Mouse (Mus musculus): ENCODE measurements at regions not wholly inside any gene's neighbourhood (a gene's known extent, or its start where the extent isn't known, plus 50 kb on each side); places are given as distances from the start of the nearest gene placed in this dataset.

DNA sequence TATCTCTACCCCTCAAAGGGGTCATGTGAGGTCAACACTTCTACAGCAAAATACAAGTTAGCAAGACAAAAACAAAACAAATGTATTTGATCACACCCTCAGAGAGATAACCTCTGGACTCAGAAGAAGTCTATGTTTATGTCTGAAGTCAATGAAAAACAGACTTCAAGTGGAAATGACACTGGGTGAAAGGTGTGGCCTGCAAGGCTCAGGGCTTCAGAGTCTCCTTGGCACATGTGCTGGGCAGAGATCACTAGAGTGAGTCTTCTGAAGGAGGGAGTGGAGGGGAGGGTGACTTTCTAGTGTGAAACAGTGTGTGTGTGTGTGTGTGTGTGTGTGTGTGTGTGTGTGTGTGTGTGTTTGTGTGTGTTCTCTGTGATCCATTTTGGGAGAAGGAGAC is 68.2 kb downstream of the Il12a start:
- no peak for DNase-seq

DNA sequence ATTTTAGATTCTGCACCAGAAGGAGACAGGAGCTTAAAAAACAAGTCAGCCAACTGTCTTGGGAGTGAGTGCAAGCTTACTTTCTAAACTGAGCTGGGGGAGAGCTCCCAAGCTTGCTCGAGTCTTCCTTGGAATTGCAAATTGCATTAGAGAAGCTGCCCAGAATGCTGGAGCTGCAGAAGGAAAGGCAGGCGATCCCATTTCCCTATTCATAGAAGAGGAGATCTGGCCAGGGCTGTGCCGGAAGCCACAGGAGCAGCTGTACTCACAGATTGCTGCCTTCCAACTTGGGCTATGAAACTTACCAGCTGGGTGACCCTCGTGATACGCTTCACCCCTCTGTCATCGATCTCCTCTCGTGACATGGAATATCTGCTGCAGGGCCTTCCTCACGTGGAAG is 68.9 kb downstream of the Il12a start:
- DNase-seq, result no peak

DNA sequence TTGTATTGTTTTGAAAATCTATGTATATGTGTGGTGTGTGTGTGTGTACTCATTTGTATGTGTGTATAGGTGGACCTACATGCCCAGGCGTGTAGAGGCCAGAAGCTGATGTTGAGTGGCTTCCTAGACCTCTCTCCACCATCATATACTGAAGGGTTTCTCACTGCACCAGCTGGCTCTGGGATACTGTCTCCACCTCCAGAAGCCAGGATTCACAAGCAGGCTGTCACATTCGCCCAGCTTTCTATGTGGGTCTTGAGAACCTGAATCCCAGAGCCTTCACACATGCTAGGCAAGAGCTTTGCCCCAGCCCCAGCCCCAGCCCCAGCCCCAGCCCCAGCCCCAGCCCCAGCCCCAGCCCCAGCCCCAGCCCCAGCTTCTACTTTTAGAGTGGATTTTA is 70.4 kb downstream of the Il12a start:
- no peak for DNase-seq

- DNase-seq, result no peak
Measured at GRCm38 (mm10) chr3:68761242-68761625, 70.8 kb downstream of the Il12a start.

GRCm38 (mm10) chr3:68761626-68762331 is 71.3 kb downstream of the Il12a start:
- peak in 1 of 2 experiments; percentile 32 for DNase-seq

GRCm38 (mm10) chr3:68762988-68763387 is 72.5 kb downstream of the Il12a start:
- no peak for DNase-seq

DNA sequence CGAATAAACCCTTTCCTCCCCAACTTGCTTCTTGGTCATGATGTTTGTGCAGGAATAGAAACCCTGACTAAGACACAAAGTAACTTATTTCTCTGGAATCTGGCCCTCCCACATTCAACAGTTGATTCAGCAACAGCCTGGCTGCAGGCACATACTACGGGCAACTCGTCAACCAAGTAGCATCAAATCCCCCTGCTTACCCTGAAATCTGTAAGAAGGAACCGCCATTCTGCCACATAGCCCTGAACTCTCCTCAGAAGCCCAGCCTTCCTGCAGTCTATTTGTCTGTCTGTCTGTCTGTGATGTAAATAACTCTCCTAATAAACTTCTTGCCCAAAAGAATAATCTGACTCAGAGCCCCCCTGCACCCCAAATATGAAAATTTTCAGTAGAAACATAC is 73.9 kb downstream of the Il12a start:
- no peak for DNase-seq

DNA sequence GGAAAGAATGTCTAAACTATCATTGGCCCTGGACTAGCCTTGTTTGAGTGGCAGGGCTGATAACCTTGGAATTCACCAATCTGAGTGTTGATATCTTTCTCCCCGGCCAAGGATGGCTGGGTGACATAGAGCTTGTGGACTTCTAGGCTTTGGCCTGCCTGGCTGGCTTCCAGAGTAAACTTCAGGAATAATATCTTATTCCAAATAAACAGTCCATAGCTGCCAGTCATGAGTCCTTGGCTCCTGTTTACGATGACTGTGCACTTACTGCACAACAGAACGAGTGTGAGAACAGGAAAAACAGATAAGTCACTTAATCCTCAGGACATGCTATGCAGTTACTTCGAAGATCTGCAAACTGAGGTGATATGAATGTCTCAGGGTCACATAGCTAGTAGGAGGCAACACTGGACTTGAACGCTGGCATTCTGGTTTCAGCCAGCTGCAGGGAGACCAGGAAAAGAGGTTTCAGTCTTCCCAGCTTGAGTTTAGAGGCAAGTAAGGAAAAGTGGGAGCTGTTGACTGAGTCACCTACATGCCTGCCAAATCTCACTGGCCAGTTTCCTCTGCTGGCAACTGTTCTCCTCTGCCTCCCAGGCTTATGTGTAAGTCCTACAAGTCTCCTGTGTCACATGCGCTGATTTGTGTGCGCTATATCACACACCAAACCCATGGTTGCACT is 74.6 kb downstream of the Il12a start:
- no peak for DNase-seq

DNA sequence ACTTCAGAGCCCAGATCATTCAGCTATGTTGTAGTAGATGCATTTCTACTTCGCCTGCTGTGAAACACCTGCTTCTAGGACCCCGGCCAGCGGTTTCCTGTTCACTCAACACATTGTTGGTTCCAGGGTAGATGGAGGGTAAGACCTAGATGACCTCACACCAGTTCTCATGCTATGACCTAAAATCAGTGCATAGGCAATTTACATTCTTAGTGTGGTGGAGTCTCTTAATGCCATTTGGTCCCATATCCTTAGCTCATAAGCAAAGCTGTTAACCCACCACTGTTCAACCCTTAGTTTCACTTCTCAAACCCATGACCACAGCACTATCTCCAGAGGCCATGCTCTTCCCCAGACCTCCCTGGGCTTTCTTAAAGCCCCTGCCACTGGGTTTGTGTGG is 81.1 kb downstream of the Il12a start:
- no peak for DNase-seq

DNA sequence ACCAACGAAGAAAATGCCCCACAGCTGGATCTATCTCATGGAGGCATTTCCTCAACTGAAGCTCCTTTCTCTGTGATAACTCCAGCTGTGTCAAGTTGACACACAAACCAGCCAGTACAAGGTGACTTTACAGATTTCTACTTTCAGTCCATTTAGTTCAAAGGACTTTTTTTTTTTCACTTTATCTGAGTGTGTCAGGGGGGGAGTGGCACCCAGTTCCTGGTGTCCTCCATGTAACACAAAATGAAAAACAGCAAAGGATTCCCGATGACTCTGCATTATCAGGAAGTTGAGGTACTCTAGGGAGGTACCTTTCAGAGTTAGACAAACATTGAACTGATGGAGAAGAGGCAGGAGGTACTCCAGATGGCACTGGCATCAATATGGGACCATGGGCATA is 87.4 kb downstream of the Il12a start:
- no peak for DNase-seq

DNA sequence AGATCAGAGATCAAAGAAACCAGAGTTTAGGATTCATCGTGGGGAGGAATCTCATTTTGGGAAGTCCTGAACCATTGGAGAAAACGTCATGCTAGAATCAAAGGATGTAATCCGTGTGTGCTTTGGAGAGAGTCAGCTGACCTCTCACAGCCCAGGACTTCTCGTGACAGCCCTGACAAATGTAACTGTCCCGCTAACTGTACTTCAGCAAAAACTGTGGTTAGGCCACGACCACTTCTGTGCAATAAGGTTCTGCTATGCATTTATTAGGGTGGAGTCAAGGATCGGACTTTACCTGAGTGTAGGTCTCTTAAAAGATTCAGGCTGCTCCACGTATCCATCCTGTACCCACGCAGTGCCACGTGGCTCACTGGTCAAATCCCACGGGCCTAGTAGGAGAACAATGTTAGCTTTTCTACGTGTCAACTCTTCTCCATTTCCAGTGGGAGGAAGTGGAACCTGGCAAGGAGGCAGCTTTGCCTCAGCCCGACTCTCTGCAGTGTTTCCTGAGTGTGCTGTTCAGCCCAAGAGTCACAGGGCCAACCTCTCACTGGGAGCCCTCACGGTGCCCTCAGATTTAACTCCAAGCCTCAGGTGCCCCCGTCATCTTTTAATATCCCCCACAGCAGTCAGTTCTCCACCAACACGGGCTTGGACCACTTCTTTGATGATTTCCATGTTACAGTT is 88.1 kb downstream of the Il12a start:
- no peak for DNase-seq

- DNase-seq, result no peak
Measured at GRCm38 (mm10) chr3:68780843-68781242, 88.5 kb upstream of the 1110032F04Rik start.

DNA sequence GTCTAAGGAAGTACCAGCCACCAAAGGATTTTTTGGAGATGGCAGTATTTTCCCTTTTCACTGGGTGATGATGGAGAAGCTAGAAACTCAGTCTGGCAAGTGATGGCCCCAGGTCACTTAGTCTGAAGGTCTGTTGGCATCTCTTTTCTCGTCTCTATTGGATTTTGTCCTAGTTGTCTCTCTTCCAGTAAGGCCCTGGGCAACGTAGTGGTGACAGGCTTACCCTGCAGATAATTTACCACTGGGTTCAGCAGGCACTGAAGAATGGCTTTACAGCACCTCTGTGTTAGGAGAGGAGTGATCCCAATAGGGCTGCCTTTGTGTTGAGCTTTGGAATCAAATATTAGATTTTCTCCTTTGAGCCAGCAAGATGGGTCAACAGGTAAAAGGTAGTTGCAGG is 87.9 kb upstream of the 1110032F04Rik start:
- no peak for DNase-seq

GRCm38 (mm10) chr3:68782363-68782762 is 87.0 kb upstream of the 1110032F04Rik start:
- no peak for DNase-seq

GRCm38 (mm10) chr3:68783666-68784416 is 85.5 kb upstream of the 1110032F04Rik start:
- peak in 1 of 2 experiments; percentile 48 for DNase-seq

GRCm38 (mm10) chr3:68786771-68787170 is 82.6 kb upstream of the 1110032F04Rik start:
- peak in 1 of 2 experiments; percentile 29 for DNase-seq

- DNase-seq, result peak; percentile 44 to 53
Measured at GRCm38 (mm10) chr3:68787385-68788175, 81.8 kb upstream of the 1110032F04Rik start.

DNA sequence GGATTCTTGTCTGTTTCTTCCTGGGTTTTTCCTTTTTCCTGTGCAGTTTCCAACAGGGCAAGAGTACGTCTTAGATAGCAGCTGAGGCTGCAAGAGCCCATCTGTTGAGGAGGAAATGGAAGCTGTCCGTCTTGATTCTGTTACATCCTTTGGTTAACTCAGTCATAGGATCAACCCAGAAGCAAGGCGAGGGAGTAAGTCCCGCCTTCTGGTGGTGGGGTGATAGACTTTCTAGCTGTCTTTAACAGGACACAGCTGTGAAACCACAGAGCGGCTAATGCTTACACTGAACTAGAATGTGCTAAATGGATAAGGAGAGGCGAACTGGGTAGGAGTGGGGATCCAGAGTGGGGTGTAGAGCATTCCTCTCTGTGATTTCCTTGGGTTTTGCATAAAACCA is 79.9 kb upstream of the 1110032F04Rik start:
- DNase-seq, result peak in 1 of 2 experiments; percentile 46

DNA sequence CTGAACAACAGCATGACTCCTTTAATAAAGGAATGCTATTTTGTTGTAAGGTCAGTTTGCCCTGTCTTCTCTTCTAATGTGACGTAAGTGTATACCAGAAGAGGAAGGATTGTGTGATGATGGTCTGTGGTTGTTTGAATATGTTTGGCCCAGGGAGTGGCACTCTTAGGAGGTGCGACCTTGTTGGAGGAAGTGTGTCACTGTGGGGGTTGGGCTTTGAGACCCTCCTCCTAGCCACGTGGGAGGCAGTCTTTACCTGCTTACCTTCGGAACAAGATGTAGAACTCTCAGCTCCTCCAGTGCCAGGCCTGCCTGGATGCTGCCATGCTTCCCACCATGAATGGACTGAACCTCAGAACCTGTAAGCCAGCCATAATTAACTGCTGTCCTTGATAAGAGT is 78.9 kb upstream of the 1110032F04Rik start:
- no peak for DNase-seq

DNA sequence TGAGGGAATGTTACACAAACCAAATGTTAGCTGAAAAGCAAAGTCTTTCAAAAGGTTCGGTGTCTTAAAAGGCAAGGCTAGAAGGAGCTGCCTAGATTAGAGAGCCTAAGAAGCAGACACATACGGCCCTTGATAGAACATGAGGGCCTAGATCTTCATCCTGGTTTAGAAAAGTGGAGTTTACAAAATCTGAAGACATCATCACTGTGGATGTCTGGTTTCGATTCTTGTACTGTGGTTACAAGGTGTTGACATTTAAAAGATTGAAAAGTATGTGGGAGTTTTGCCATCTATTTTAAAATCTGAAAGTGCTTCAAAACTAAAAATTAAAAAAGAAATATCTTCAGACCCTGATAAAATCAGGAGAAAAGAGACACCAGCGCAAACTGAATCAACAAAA is 76.5 kb upstream of the 1110032F04Rik start:
- DNase-seq, result no peak

GRCm38 (mm10) chr3:68793923-68794322 is 75.5 kb upstream of the 1110032F04Rik start:
- no peak for DNase-seq

- no peak for DNase-seq
Measured at GRCm38 (mm10) chr3:68794380-68795014, 74.9 kb upstream of the 1110032F04Rik start.
